Mouse (Mus musculus) liver, embryonic 15.5 days (tissue): Measurements from ENCODE around the gene B3gnt3. TPM values are rescaled to one million over a fixed set of nuclear protein-coding genes. Genes with fewer than 3 reads are reported as not detected.

Experiments
- polyA plus RNA-seq: library from polyadenylated mRNA; unstranded; fragments of >200 nt; fragmentation: Nextera tagmentation; extraction: Ambion mirVana; gene quantifications from 2 replicates; pipeline ENCODE4 v1.2.1, GENCODE M21; 2015

The B3gnt3 gene
- polyA plus RNA-seq, 1 experiment from 2014 or later = 4.1 TPM

Other genes starting within 250 kb of the B3gnt3 start
- gene Abhd8, start 238.1 kb downstream of the B3gnt3 start, polyA plus RNA-seq = 9.1 and 9.2 TPM in 2 replicates
- gene Mrpl34, start 236.8 kb downstream of the B3gnt3 start, polyA plus RNA-seq = 81.2 and 96.6 TPM in 2 replicates
- gene Dda1, start 232.6 kb downstream of the B3gnt3 start, polyA plus RNA-seq = 38.3 and 42.6 TPM in 2 replicates
- gene Ano8, start 215.8 kb downstream of the B3gnt3 start, polyA plus RNA-seq = 0.15 and 0.20 TPM in 2 replicates
- gene Gtpbp3, start 213.7 kb downstream of the B3gnt3 start, polyA plus RNA-seq = 4.2 and 5.1 TPM in 2 replicates
- gene Plvap, start 190.0 kb downstream of the B3gnt3 start, polyA plus RNA-seq = 22.4 and 23.9 TPM in 2 replicates
- 0.06 and 0.14 TPM in 2 replicates for gene Ccdc194, start 176.1 kb downstream of the B3gnt3 start, polyA plus RNA-seq
- gene Bst2, start 164.3 kb downstream of the B3gnt3 start, polyA plus RNA-seq = 35.3 and 37.3 TPM in 2 replicates
- 31.6 and 35.2 TPM in 2 replicates for gene Mvb12a, start 158.9 kb downstream of the B3gnt3 start, polyA plus RNA-seq
- 0.50 and 0.94 TPM in 2 replicates for gene Tmem221, start 142.9 kb downstream of the B3gnt3 start, polyA plus RNA-seq
- gene Nxnl1, start 135.2 kb downstream of the B3gnt3 start, polyA plus RNA-seq = 0.09 TPM in 1 of 2 replicates, not detected in the other
- gene Slc27a1, start 132.9 kb downstream of the B3gnt3 start, polyA plus RNA-seq = 2.3 and 3.0 TPM in 2 replicates
- gene Pgls, start 109.6 kb downstream of the B3gnt3 start, polyA plus RNA-seq = 90.7 and 92.8 TPM in 2 replicates
- 0.99 and 1.4 TPM in 2 replicates for gene Fam129c, start 104.1 kb downstream of the B3gnt3 start, polyA plus RNA-seq
- gene Colgalt1, start 90.8 kb downstream of the B3gnt3 start, polyA plus RNA-seq = 23.0 and 25.6 TPM in 2 replicates
- 0.16 and 0.20 TPM in 2 replicates for gene Unc13a, start 30.0 kb downstream of the B3gnt3 start, polyA plus RNA-seq
- gene Jak3, start 25.5 kb downstream of the B3gnt3 start, polyA plus RNA-seq = 6.4 and 6.9 TPM in 2 replicates
- 2.2 and 3.0 TPM in 2 replicates for gene Insl3, start 12.6 kb downstream of the B3gnt3 start, polyA plus RNA-seq
- 23.0 and 25.0 TPM in 2 replicates for gene Fcho1, start 23.9 kb upstream of the B3gnt3 start, polyA plus RNA-seq
- 1.8 and 1.9 TPM in 2 replicates for gene Zfp709, start 180.2 kb upstream of the B3gnt3 start, polyA plus RNA-seq
- 0.94 and 1.1 TPM in 2 replicates for gene Zfp882, start 206.8 kb upstream of the B3gnt3 start, polyA plus RNA-seq
- 7.8 and 8.6 TPM in 2 replicates for gene Zfp617, start 206.8 kb upstream of the B3gnt3 start, polyA plus RNA-seq
- 6.5 and 7.7 TPM in 2 replicates for gene Zfp961, start 249.2 kb upstream of the B3gnt3 start, polyA plus RNA-seq